Mouse (Mus musculus): ENCODE results near the gene Plg.

Plg gene

GRCm38 (mm10) chr17:12455143-12455790, 76.9 kb downstream of the Plg start:
- DNase-seq (ENCODE audit: low spot score), result no peak

GRCm38 (mm10) chr17:12461168-12461567, 82.8 kb downstream of the Plg start:
- no peak for DNase-seq (ENCODE audit: low spot score)

DNA sequence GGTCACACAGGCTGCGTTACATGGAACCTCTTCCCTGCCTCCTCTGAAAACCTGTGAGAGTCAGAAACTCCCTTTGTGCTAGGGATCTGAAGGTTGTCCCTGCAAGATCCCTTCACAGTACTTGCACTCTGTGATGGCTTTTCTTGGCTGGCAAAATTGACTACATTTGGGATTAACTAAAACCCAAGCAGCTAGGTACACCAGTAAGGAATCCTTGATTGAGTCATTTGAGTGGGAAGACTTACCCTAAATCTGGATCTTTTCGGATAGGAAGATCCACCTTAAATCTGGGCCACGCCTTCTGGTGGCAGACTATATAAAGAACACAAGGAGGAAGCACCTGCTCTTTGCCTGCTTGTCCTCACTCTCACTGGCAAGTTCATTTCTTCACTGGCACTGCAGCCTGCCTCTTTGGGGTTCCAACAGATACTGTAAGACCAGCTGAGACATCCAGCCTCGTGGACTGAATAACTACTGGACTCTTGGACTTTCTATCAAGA, 88.1 kb downstream of the Plg start:
- no peak for DNase-seq (ENCODE audit: low spot score)

GRCm38 (mm10) chr17:12467642-12468041, 89.2 kb downstream of the Plg start:
- no peak for DNase-seq (ENCODE audit: low spot score)

GRCm38 (mm10) chr17:12468745-12469144, 90.3 kb downstream of the Plg start:
- no peak for DNase-seq (ENCODE audit: low spot score)
